Comparison of ENCODE assay signal across 22 mouse cellular contexts in the genomic region with DNA sequence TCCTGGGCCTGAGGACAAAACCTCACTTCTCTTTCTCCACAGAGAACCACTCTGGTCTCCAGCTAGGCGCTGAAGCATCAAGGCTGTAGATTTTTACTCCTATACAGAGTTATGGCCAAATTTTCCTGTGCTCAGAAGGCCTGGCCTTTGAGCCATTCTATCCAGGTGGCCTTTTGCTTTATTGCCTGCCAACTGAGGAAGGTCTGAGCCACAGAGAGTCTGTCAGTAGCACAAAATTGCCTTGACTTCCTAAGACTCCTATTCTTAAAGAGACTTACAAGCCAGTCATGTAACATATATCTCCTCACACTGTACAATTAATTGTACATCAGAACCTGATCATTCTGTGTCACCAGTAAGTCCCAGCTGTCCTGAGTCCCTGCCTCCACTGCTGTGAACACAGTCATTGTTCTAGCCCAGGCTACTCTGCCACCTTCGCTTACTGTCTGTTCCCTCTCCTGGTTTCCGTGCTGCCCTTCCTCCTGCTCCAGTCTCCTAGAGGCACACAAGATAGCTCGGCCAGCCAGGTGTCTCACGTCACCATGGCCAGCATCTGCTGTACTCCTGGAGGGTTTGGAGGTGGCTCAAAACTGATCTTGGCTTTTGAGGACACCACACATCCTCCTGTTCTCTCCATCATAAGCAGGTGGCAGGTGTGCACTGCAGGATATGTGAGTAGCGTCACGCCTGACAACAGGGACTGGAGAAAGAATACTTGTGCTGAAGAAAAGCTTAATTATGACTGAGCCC.
DNase-seq lines count a peak whose midpoint lies in the region; ATAC-seq lines count a peak whose summit lies in the region.
"Had no signal": no experiment of that assay in that cellular context is flagged by ENCODE, and none has a peak within 500 bp of the region (broad histone marks: within the 10 kb centered on the region; RNA-seq: fewer than 3 reads in every experiment).

No protein-coding gene starts in this region.

- no peak for ATAC-seq in hindbrain, embryonic 16.5 days
- no peak for ATAC-seq in kidney, embryonic 16.5 days (ENCODE audit: low FRiP score, low TSS enrichment)
- ATAC-seq: activated CD4-positive, CD25-positive, alpha-beta regulatory T cell, adult 4 months; forebrain, embryonic 15.5 days; midbrain, embryonic 13.5 days; Patski had no signal

- H3K27me3 ChIP-seq in hindbrain, embryonic 10.5 days (ENCODE audit: insufficient read depth, poor library complexity, severe bottlenecking) = no peaks in the 10 kb centered on the region
- H3K27me3 ChIP-seq in hindbrain, embryonic 16.5 days (replicated peaks; ENCODE audit: control insufficient read depth, insufficient read depth, low read length) = no peaks in the 10 kb centered on the region; the same call in 1 of the 2 replicates
- no peaks in the 10 kb centered on the region for H3K27me3 ChIP-seq in kidney, embryonic 16.5 days (ENCODE audit: insufficient read depth, low read length)
- H3K27me3 ChIP-seq: forebrain, embryonic 15.5 days; midbrain, embryonic 13.5 days; neural tube, embryonic 15.5 days; Patski had no signal

- no peaks in the 10 kb centered on the region for H3K9me3 ChIP-seq in hindbrain, embryonic 10.5 days
- H3K9me3 ChIP-seq in hindbrain, embryonic 16.5 days (ENCODE audit: control insufficient read depth, low read length) = no peaks in the 10 kb centered on the region
- H3K9me3 ChIP-seq in kidney, embryonic 16.5 days (ENCODE audit: low read length) = no peaks in the 10 kb centered on the region
- H3K9me3 ChIP-seq: forebrain, embryonic 15.5 days; hindbrain, embryonic 13.5 days; midbrain, embryonic 13.5 days; neural tube, embryonic 15.5 days had no signal

- no peak overlapping the region for H3K4me2 ChIP-seq in hindbrain, embryonic 16.5 days (ENCODE audit: low read length)
- no peak overlapping the region for H3K4me2 ChIP-seq in kidney, embryonic 16.5 days (replicated peaks; ENCODE audit: low read depth, low read length)
- H3K4me2 ChIP-seq: forebrain, embryonic 15.5 days; hindbrain, embryonic 13.5 days; lung, embryonic 14.5 days; midbrain, embryonic 13.5 days; neural tube, embryonic 15.5 days had no signal

- H3K9ac ChIP-seq in hindbrain, embryonic 16.5 days (ENCODE audit: low read depth, low read length) = no peak overlapping the region
- H3K9ac ChIP-seq in kidney, embryonic 16.5 days (replicated peaks; ENCODE audit: low read length) = no peak overlapping the region
- H3K9ac ChIP-seq: forebrain, embryonic 15.5 days; hindbrain, embryonic 13.5 days; lung, embryonic 14.5 days; midbrain, embryonic 13.5 days; neural tube, embryonic 15.5 days had no signal

- 87% methylated on average over 7 of the region's 7 CpGs for WGBS in hindbrain, embryonic 10.5 days
- WGBS in hindbrain, embryonic 16.5 days = 82% methylated on average over 7 of the region's 7 CpGs
- 70% methylated on average over 7 of the region's 7 CpGs for WGBS in kidney, embryonic 16.5 days

- peaks cover 2% of the 10 kb centered on the region; the same call in 1 of the 2 replicates for H3K4me1 ChIP-seq in hindbrain, embryonic 10.5 days (replicated peaks)
- no peaks in the 10 kb centered on the region for H3K4me1 ChIP-seq in hindbrain, embryonic 16.5 days (ENCODE audit: control insufficient read depth, insufficient read depth, low read depth, low read length)
- H3K4me1 ChIP-seq in kidney, embryonic 16.5 days (ENCODE audit: insufficient read depth, low read length) = no peaks in the 10 kb centered on the region
- H3K4me1 ChIP-seq: forebrain, embryonic 15.5 days had no signal

- no peak overlapping the region for H3K4me3 ChIP-seq in hindbrain, embryonic 10.5 days
- no peak overlapping the region for H3K4me3 ChIP-seq in hindbrain, embryonic 16.5 days (ENCODE audit: low read length)
- no peak overlapping the region for H3K4me3 ChIP-seq in kidney, embryonic 16.5 days (ENCODE audit: low read length)
- H3K4me3 ChIP-seq: forebrain, embryonic 15.5 days; hindbrain, embryonic 13.5 days; midbrain, embryonic 13.5 days; myocyte; neural tube, embryonic 15.5 days had no signal

- DNase-seq in hindbrain, embryonic 10.5 days (ENCODE audit: low spot score) = peak; percentile 1
- peak; percentile 1 for DNase-seq in urinary bladder, postnatal 25 days (ENCODE audit: low spot score)
- DNase-seq in urinary bladder, postnatal 10 days (ENCODE audit: low spot score) = no peak
- peak; percentile 74 for DNase-seq in cerebellum, postnatal 10 days
- no peak for DNase-seq in kidney, postnatal 36 days
- DNase-seq: adrenal gland, postnatal 25 days; kidney, adult 18-20 months; kidney, postnatal 14 days; liver; lung, embryonic 14.5 days; thymus, postnatal 25 days had no signal

- no peak overlapping the region for H3K27ac ChIP-seq in hindbrain, embryonic 10.5 days
- H3K27ac ChIP-seq in hindbrain, embryonic 16.5 days (ENCODE audit: low read depth, low read length) = no peak overlapping the region; the same call in 1 of the 2 replicates
- no peak overlapping the region for H3K27ac ChIP-seq in kidney, embryonic 16.5 days (ENCODE audit: low read length)
- H3K27ac ChIP-seq: forebrain, embryonic 15.5 days; hindbrain, embryonic 13.5 days; macrophage; midbrain, embryonic 13.5 days; neural tube, embryonic 15.5 days; stomach, postnatal 0 days had no signal

- H3K36me3 ChIP-seq in hindbrain, embryonic 10.5 days = no peaks in the 10 kb centered on the region
- H3K36me3 ChIP-seq in hindbrain, embryonic 16.5 days (ENCODE audit: control insufficient read depth, insufficient read depth, low read length) = no peaks in the 10 kb centered on the region
- H3K36me3 ChIP-seq in kidney, embryonic 16.5 days (ENCODE audit: insufficient read depth, low read length) = no peaks in the 10 kb centered on the region
- H3K36me3 ChIP-seq: forebrain, embryonic 15.5 days; hindbrain, embryonic 13.5 days; midbrain, embryonic 13.5 days; neural tube, embryonic 15.5 days had no signal

Comparison
In these comparisons a context has a peak if more than half of its experiments do, and no peak if none do; other contexts are left out.
1. DNase-seq: peak in hindbrain, embryonic 10.5 days (single experiment), urinary bladder, postnatal 25 days (single experiment) and cerebellum, postnatal 10 days (2 of 2); none in urinary bladder, postnatal 10 days (single experiment) and kidney, postnatal 36 days (0 of 2).